Mouse (Mus musculus) heart, adult 11 months (tissue): ENCODE data around the gene Sema5a.
"Not testable (repeated sequence)": the region's sequence is repeated elsewhere in the genome, so short reads cannot be mapped to it uniquely, and the experiment has no call there.

ENCODE experiments used
- DNase-seq: peaks from one replicate; pipeline ENCODE4 v3.0.0; 2022

Gene Sema5a

DNA sequence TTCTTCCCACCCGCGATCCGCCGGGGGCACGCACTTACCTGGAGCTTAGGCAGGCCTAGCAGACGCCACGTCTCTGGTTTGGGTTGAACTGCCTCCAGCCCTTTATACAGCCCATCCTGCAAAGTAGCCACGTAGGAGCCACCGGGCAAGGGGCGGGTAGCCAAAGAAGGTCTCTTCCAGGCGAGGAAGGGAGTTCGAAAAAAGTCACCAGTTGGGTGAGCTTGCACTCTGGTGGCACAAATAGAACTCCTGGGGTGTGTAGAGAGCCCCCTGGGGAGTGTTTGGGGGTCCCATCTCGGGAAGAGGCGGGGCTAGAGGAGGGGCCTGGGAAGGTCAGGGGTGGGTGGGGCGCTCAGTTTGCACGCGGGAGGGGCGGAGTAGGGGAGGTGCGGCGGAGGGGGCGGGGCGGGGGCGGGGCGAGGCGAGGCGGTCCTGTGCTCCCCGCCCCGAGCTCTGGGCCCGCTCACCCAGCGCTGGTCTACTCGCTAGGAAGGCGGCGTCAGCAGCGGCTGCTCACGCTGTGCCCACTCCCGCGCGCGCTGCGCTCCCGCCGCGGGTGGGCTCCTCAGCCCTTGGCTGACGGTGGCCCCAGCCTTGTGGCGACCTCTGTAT is at the start of gene Sema5a:
Sema5a (plus strand) TSS at position 467 of the 612 bp plus-strand sequence.
- DNase-seq, result peak; percentile 98

GRCm38 (mm10) chr15:32198076-32198475 is 46.5 kb upstream of the Sema5a start:
- no peak for DNase-seq

DNA sequence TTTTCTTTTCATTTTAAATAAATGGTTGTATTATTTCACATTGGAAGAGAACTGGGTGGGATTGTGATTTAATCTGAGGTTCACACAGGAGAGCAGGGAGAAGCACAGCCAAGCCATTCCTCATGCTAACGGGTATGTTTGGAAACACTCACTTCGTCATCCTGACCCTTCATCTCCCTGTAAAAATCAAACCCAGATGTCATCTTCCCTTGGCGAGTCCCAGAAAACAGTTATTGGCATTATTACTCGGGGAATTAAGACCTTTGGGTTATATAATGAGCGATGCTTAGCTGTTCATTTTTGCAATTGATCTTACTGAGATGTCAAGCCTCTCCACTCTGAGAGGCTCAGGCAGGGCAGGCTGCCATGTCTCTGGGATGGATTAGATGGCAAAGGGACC is 46.0 kb upstream of the Sema5a start:
- no peak for DNase-seq

DNA sequence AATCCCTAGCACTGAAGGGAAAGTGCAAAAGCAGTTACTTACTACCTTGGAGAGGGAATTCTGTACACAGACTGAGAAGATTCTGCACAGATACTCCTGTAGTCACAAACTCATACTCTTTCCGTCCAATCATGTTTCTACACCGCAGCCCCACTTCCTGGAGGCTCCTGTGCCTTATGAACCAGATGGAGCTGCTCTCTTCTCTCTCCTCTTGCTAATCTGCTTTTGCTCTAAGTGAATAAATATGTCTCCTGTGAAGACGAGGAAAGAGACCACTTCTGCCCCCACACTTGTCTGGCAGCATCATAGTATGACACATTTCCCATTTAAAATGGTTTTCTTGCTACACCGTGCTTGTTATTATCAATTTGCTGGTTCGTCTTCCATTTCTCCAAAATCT is 41.4 kb upstream of the Sema5a start:
- no peak for DNase-seq

GRCm38 (mm10) chr15:32204908-32205307 is 39.7 kb upstream of the Sema5a start:
- no peak for DNase-seq

GRCm38 (mm10) chr15:32214687-32215086 is 29.9 kb upstream of the Sema5a start:
- not testable (repeated sequence) for DNase-seq

- no peak for DNase-seq
Observed at GRCm38 (mm10) chr15:32223028-32223427, 21.6 kb upstream of the Sema5a start.

DNA sequence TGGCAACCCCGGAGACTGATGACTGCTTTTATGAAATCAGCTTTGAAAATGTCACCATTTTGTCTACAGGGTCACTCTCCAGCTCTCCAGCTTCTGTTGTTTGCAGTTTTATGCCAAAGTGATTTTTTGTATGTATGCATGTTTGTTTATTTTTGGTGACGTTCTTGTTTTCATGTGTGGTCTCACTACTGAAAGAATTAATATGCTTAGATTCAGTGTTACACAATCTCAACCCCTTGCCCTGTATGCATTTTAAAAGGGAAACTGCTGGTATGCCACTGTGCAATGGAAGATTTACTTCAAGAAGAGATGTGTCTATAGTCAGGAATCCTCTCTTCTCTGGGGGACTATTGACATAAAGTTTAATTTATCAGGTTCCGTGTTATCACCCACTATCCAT is 19.2 kb upstream of the Sema5a start:
- DNase-seq, result peak; percentile 15

GRCm38 (mm10) chr15:32226381-32226780 is 18.2 kb upstream of the Sema5a start:
- DNase-seq, result peak; percentile 51

DNA sequence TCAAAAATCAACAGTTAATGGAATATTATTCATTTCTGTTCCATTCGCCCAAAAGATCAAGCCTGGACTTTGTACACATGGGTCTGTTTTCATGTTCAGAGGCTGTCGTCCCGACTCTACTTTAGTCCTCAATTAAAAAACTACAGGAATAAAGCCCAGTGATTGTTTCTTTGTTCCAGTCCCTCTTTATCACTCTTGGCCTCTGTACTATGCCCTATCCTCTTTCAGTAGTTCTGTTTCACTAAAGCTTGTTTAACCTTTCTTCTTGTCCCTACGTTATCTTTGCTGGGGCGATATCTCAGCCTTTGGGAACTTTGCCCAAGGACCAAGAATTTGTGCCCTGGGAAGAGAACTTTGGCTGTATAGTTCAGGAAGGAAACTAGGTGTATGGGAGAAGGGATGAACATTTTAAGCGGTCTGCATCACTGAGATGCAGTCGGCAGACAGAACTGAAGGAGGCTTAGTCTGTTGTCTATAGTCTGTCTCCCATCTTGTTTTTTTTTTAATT is 17.7 kb upstream of the Sema5a start:
- DNase-seq, result no peak

- DNase-seq, result peak; percentile 84
Observed at GRCm38 (mm10) chr15:32230066-32230465, 14.5 kb upstream of the Sema5a start.

GRCm38 (mm10) chr15:32232189-32232588 is 12.4 kb upstream of the Sema5a start:
- DNase-seq, result peak; percentile 63

- DNase-seq, result peak; percentile 97
Observed at GRCm38 (mm10) chr15:32232666-32233141, 11.9 kb upstream of the Sema5a start.

GRCm38 (mm10) chr15:32233451-32233850 is 11.2 kb upstream of the Sema5a start:
- DNase-seq, result peak; percentile 87

GRCm38 (mm10) chr15:32239099-32239498 is 5.5 kb upstream of the Sema5a start:
- peak; percentile 81 for DNase-seq

DNA sequence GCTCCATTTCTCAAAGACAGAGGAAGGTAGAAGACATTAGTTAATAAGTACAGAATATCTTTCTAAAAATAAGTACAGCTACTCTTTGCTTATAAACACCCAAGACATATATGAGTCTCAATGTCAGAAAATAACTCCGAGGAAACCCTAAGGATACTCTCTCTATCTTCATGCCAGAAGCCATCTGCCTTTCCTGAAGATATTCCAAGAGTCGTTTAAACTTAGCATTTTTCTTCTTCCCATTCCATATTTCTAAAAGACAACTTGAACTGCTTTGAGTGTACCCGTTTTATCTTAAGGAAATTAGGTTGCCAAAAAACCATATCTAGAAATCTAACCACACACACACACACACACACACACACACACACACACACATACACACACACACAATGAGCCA is 4.5 kb upstream of the Sema5a start:
- DNase-seq, result no peak

DNA sequence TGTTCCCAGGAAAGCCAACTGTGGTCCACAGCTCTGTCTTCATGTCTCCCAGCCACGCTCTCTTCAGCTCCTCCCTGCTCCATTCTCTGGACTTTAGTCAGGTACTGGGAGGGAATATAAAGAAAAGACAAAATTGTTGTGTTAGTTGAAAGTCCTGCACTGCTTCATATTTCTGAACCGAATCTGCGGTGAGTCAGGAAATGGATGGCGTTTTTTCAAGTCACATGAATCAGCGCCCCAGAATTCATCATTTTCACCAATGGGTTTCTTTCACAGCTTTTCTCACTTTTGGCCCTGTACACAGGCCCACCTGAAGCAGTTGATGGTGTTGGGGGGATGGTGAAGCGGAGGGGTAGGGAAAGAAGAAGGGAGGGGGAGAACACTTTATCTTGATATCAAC is 2.9 kb upstream of the Sema5a start:
- DNase-seq, result peak; percentile 68

- DNase-seq, result peak; percentile 95
Observed at GRCm38 (mm10) chr15:32243096-32243785, 1.4 kb upstream of the Sema5a start.

DNA sequence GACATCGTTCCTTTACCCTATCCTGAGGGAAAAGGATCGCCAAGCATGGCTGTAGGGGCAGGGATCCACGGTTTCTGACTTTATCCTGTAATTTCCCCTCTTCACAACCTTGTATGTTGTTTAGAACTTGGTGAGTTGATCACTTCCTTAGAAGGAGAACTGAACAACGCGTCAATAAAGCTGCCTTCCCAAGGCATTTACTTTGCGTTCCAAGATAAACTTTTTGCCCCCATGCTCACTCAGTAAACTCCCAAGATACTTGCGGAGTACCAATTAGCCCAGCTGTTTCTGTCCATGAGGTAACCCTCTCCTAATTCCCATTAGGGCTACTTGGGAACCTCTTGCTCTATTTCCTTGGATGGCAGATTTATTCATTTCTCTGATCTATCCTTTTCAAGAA is 786 bp upstream of the Sema5a start:
- no peak for DNase-seq

DNA sequence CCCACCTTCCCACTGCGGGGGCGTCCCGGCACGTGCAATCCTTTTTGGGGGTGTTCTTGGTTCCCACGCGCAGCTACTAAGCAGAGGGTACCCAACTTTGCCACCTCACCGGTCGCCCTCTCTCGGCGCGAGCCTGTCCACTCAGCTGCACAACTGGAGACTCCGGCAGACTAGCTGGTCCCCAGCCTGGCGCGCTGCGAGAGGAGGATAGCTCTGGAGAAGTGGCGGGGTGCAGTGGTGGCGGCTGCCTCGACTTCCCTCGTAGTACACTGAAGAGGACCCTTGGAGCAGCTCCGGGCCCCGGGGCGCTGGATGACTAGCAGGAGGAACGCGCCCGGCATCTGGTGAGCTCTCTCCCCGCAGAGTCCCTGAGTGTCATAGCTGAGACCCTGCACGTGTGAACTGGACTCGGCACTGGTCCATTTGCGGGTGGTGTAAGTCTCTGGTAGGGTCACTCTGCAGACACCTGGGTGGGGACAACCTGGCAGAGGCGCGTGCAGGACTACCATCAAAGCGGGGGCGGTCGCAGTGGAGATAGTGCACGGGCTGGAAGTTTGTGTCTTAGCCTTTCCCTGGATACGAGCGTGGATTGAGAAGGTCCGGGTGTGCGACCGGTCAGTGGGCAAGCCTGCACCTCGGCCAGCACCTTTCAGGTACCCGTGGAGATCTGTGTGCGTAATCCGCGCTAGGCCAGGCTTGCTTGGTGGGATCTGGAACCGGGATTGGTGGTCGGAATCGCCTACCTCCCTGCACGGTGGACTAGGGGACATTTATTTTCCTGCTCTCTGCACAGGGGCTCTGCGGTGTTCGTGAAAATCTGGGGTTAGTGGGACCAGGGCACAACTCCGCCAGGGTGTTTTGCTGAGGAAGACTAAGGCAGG is 586 bp downstream of the Sema5a start:
- DNase-seq, result no peak

GRCm38 (mm10) chr15:32245837-32246670 is 1.4 kb downstream of the Sema5a start:
- DNase-seq, result peak; percentile 96

GRCm38 (mm10) chr15:32247281-32247680 is 2.7 kb downstream of the Sema5a start:
- peak; percentile 59 for DNase-seq
